Mouse (Mus musculus): ENCODE measurements around the gene Taar8c.
"Not testable (repeated sequence)": the region's sequence is repeated elsewhere in the genome, so short reads cannot be mapped to it uniquely, and the experiment has no call there.

The Taar8c gene

GRCm38 (mm10) chr10:24101812-24102211 is at the start of gene Taar8c:
Taar8c (minus strand) TSS chr10:24101912.
- in situ Hi-C loops (cut with MboI, MseI), result not testable (repeated sequence)

GRCm38 (mm10) chr10:24150086-24150485 is 48.4 kb upstream of the Taar8c start:
- in situ Hi-C loops (cut with MboI, MseI), result no loop called here

GRCm38 (mm10) chr10:24149135-24149781 is 47.5 kb upstream of the Taar8c start, which contains the start of gene Stx7:
Stx7 (plus strand) TSS chr10:24149302.
- in situ Hi-C loops (cut with MboI, MseI), result no loop called here

- in situ Hi-C loops (cut with MboI, MseI), result no loop called here
Observed at GRCm38 (mm10) chr10:24142735-24143134, 41.0 kb upstream of the Taar8c start.

- in situ Hi-C loops (cut with MboI, MseI), result no loop called here
Observed at GRCm38 (mm10) chr10:24138623-24139261, 37.0 kb upstream of the Taar8c start.

GRCm38 (mm10) chr10:24134071-24134645 is 32.4 kb upstream of the Taar8c start:
- in situ Hi-C loops (cut with MboI, MseI), result no loop called here

GRCm38 (mm10) chr10:24133132-24133531 is 31.4 kb upstream of the Taar8c start:
- in situ Hi-C loops (cut with MboI, MseI), result no loop called here

GRCm38 (mm10) chr10:24132273-24132672 is 30.6 kb upstream of the Taar8c start:
- in situ Hi-C loops (cut with MboI, MseI), result no loop called here

GRCm38 (mm10) chr10:24131451-24132262 is 29.9 kb upstream of the Taar8c start:
- in situ Hi-C loops (cut with MboI, MseI), result no loop called here

GRCm38 (mm10) chr10:24111116-24111778 is 9.5 kb upstream of the Taar8c start:
- in situ Hi-C loops (cut with MboI, MseI), result no loop called here

GRCm38 (mm10) chr10:24109434-24109833 is 7.7 kb upstream of the Taar8c start, which contains the start of gene Taar9:
Taar9 (minus strand) TSS chr10:24109534.
- in situ Hi-C loops (cut with MboI, MseI), result not testable (repeated sequence)

GRCm38 (mm10) chr10:24108236-24108635 is 6.5 kb upstream of the Taar8c start:
- in situ Hi-C loops (cut with MboI, MseI), result no loop called here

- in situ Hi-C loops (cut with MboI, MseI), result no loop called here
Observed at GRCm38 (mm10) chr10:24107747-24108146, 6.0 kb upstream of the Taar8c start.

- in situ Hi-C loops (cut with MboI, MseI), result not testable (repeated sequence)
Observed at GRCm38 (mm10) chr10:24103299-24103698, 1.6 kb upstream of the Taar8c start.

- in situ Hi-C loops (cut with MboI, MseI), result not testable (repeated sequence)
Observed at GRCm38 (mm10) chr10:24097010-24097409, 4.7 kb downstream of the Taar8c start.

GRCm38 (mm10) chr10:24092194-24092593 is 9.5 kb downstream of the Taar8c start, which contains the start of gene Taar8b:
Taar8b (minus strand) TSS chr10:24092294.
- in situ Hi-C loops (cut with MboI, MseI), result no loop called here

GRCm38 (mm10) chr10:24087168-24087567 is 14.5 kb downstream of the Taar8c start:
- in situ Hi-C loops (cut with MboI, MseI), result no loop called here

GRCm38 (mm10) chr10:24086555-24086954 is 15.2 kb downstream of the Taar8c start:
- in situ Hi-C loops (cut with MboI, MseI), result no loop called here

- in situ Hi-C loops (cut with MboI, MseI), result no loop called here
Observed at GRCm38 (mm10) chr10:24085936-24086335, 15.8 kb downstream of the Taar8c start.

- in situ Hi-C loops (cut with MboI, MseI), result no loop called here
Observed at GRCm38 (mm10) chr10:24080166-24080565, 21.5 kb downstream of the Taar8c start.

GRCm38 (mm10) chr10:24076200-24076599 is 25.5 kb downstream of the Taar8c start, which contains the start of gene Taar8a:
Taar8a (plus strand) TSS chr10:24076500.
- in situ Hi-C loops (cut with MboI, MseI), result not testable (repeated sequence)

Data from T-helper 2 cell (primary cell).